Mouse (Mus musculus): ENCODE results near the gene Exoc3l4. TPM values are rescaled to one million over a fixed set of nuclear protein-coding genes. Genes with fewer than 3 reads are reported as not detected.

Exoc3l4 gene
- 34.9 and 46.7 TPM in 2 replicates for polyA plus RNA-seq (2012; rRNA removed)

GRCm38 (mm10) chr12:111416921-111417779 lies at the start of gene Exoc3l4:
Exoc3l4 (plus strand) TSS chr12:111417017.
- Histone ChIP-seq H3K4me3 (replicated peaks; ENCODE audit: extremely low read depth, low read depth, low read length) (peak within 1 kb of the TSS; percentile 49), H3K4me1 (ENCODE audit: control insufficient read depth, insufficient read depth, low read length) (peaks cover 4% of the 10 kb centered on the region; the same call in 1 of the 2 replicates)
- WGBS, result 8% methylated on average over 17 of the region's 17 CpGs
- no peak for TF ChIP-seq CTCF (IDR thresholded peaks at IDR 0.05; ENCODE audit: insufficient read depth, low read length)
- peak; percentile 1; the same call in 1 of the 2 replicates for TF ChIP-seq POLR2A (IDR thresholded peaks at IDR 0.05; ENCODE audit: borderline replicate concordance, extremely low read depth, low read depth, low read length)
- DNase-seq, result no peak

DNA sequence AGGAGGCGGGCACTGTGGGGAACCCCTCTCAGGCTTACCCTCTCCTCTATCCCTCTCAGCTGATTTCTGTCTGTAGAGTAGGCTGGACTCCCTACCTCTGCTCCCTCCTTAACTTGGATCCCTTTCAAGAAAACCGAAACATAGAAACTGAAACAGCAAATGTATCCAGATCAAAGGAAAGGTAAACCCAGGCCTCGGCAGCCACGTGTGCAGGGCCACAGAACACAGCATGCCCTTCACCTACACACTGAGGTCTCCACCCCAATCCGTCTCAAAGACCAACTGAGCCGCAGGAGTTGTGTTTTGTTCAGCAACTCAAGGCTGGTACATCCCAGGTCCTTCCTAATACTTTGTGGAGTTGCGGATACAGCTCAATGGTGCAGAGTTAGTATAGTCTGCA lies 49.8 kb upstream of the Exoc3l4 start:
- DNase-seq, result no peak
- whole genome bisulfite sequencing, result 38% methylated on average over 7 of the region's 7 CpGs
- H3K4me1 ChIP-seq (ENCODE audit: control insufficient read depth, insufficient read depth, low read length), result peaks cover 25% of the 10 kb centered on the region
- no peak overlapping the region for H3K4me3 ChIP-seq (replicated peaks; ENCODE audit: extremely low read depth, low read depth, low read length)
- TF ChIP-seq CTCF (IDR thresholded peaks at IDR 0.05; ENCODE audit: insufficient read depth, low read length) (no peak), POLR2A (IDR thresholded peaks at IDR 0.05; ENCODE audit: borderline replicate concordance, extremely low read depth, low read depth, low read length) (no peak)

DNA sequence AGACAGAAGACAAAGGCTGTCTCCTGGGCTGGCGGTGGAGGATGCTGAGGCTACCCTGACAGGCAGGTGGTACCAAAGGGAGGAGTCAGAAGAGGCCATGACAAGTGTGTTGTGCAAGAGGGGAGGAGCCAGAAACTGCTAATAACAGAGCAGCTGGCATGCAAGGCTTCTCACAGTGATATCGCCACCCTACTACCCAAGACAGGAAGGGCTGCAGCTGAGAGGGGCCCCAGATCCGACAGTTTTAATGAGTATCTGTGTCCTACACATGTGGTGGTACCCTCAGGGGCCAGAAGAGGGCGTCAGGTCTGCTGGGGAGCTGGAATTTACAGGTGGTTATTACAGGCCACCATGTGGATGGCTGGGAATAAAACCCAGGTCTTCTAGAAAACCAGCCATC lies 46.6 kb upstream of the Exoc3l4 start:
- TF ChIP-seq CTCF (IDR thresholded peaks at IDR 0.05; ENCODE audit: insufficient read depth, low read length) (no peak), POLR2A (IDR thresholded peaks at IDR 0.05; ENCODE audit: borderline replicate concordance, extremely low read depth, low read depth, low read length) (no peak)
- WGBS, result 45% methylated on average over 4 of the region's 4 CpGs
- H3K4me3 ChIP-seq (replicated peaks; ENCODE audit: extremely low read depth, low read depth, low read length), result no peak overlapping the region
- H3K4me1 ChIP-seq (ENCODE audit: control insufficient read depth, insufficient read depth, low read length), result peaks cover 29% of the 10 kb centered on the region
- no peak for DNase-seq

DNA sequence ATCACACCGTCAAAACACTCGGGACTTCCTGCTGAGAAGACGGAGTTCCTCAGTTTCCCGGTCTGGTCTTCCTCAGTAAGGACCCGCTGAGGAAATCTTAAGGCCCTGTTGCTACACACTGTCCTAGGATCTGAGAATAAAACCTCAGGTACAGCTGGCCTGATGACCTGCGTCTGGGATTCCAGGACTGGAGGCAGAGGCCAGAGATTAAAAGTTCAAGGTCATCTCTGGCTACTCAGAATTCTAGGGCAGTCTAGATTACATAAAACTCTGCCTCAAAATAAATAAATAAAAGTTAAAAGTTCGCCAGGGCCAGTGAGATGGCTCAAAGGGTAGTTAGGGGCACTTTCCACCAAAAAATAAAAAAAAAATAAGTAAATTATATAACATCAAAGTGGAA lies 44.9 kb upstream of the Exoc3l4 start:
- 53% methylated on average over 7 of the region's 7 CpGs for WGBS
- no peak overlapping the region for H3K4me3 ChIP-seq (replicated peaks; ENCODE audit: extremely low read depth, low read depth, low read length)
- DNase-seq, result no peak
- no peak for TF ChIP-seq CTCF (IDR thresholded peaks at IDR 0.05; ENCODE audit: insufficient read depth, low read length)
- no peak for TF ChIP-seq POLR2A (IDR thresholded peaks at IDR 0.05; ENCODE audit: borderline replicate concordance, extremely low read depth, low read depth, low read length)
- H3K4me1 ChIP-seq (ENCODE audit: control insufficient read depth, insufficient read depth, low read length), result peaks cover 26% of the 10 kb centered on the region

DNA sequence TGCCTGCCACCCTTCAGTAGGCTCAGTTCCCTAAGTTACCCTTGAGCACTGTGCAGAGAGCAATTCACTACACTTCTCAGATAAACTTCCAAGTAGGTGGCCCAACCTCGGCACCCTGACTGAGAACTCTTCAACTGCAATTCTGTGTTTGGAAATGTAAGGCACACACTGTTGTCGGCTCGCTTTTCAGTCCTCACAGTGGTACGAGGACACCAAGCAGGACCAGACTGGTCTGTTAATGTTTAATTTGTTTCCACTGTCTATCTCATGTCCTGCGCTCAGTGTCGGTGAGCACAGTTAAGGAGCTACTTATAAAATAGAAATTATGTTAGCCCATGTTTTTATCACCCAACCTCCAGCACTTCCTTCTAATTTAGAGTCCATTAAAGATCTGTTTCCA lies 43.4 kb upstream of the Exoc3l4 start:
- no peak for DNase-seq
- WGBS, result 53% methylated on average over 6 of the region's 6 CpGs
- Histone ChIP-seq H3K4me3 (replicated peaks; ENCODE audit: extremely low read depth, low read depth, low read length) (no peak overlapping the region), H3K4me1 (ENCODE audit: control insufficient read depth, insufficient read depth, low read length) (peaks cover 23% of the 10 kb centered on the region)
- TF ChIP-seq POLR2A (IDR thresholded peaks at IDR 0.05; ENCODE audit: borderline replicate concordance, extremely low read depth, low read depth, low read length), result no peak
- TF ChIP-seq CTCF (IDR thresholded peaks at IDR 0.05; ENCODE audit: insufficient read depth, low read length), result no peak

- Histone ChIP-seq H3K4me1 (ENCODE audit: control insufficient read depth, insufficient read depth, low read length) (peaks cover 15% of the 10 kb centered on the region), H3K4me3 (replicated peaks; ENCODE audit: extremely low read depth, low read depth, low read length) (peak overlapping the region; percentile 22)
- 31% methylated on average over 10 of the region's 10 CpGs for WGBS
- TF ChIP-seq POLR2A (IDR thresholded peaks at IDR 0.05; ENCODE audit: borderline replicate concordance, extremely low read depth, low read depth, low read length), result no peak
- TF ChIP-seq CTCF (IDR thresholded peaks at IDR 0.05; ENCODE audit: insufficient read depth, low read length), result no peak
- DNase-seq, result no peak
Measured at GRCm38 (mm10) chr12:111374727-111375126, 42.1 kb upstream of the Exoc3l4 start.

DNA sequence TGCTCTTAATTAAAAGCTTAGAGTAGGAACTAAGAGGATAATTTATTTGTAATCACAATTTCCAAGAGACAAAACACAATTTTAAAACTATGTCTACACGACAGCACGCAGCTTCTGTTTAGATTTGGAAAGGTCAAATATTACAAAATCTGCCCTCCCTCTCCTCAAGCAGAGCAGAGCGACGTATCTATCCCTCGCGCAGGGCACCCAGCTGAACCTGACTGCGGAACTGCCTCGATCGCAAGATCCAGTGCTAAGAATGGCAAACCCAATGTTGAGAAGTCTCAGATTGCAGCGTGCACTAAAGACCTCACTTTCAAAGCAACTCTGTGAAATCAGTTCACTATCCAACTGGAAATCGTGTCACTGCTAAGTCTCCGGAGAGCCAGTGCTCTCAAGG lies 41.3 kb upstream of the Exoc3l4 start:
- TF ChIP-seq CTCF (IDR thresholded peaks at IDR 0.05; ENCODE audit: insufficient read depth, low read length), result no peak
- TF ChIP-seq POLR2A (IDR thresholded peaks at IDR 0.05; ENCODE audit: borderline replicate concordance, extremely low read depth, low read depth, low read length), result no peak
- peaks cover 14% of the 10 kb centered on the region for H3K4me1 ChIP-seq (ENCODE audit: control insufficient read depth, insufficient read depth, low read length)
- no peak for DNase-seq
- 6% methylated on average over 12 of the region's 12 CpGs for WGBS
- peak overlapping the region; percentile 57 for H3K4me3 ChIP-seq (replicated peaks; ENCODE audit: extremely low read depth, low read depth, low read length)

DNA sequence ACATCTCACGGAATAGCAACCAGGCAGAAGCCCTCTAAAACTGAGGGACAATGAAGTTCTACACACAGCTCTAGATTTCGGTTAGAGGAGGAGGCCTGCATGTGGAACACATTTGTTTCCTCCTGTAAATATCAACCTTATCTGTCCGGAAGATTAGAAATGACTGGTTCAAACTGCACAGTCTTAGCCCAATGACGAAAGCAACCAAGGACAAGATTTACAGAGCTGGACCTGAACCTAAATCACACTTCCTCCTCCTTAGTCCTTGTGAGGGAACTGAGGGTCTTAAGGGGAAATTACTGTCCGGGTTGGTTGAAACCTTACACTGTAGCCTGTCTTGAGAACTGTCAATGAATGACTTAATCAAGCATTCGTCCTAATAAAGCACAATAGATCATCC lies 40.8 kb upstream of the Exoc3l4 start:
- 2% methylated on average over 6 of the region's 6 CpGs for WGBS
- no peak for DNase-seq
- Histone ChIP-seq H3K4me3 (replicated peaks; ENCODE audit: extremely low read depth, low read depth, low read length) (peak overlapping the region; percentile 57), H3K4me1 (ENCODE audit: control insufficient read depth, insufficient read depth, low read length) (peaks cover 14% of the 10 kb centered on the region)
- TF ChIP-seq POLR2A (IDR thresholded peaks at IDR 0.05; ENCODE audit: borderline replicate concordance, extremely low read depth, low read depth, low read length), result no peak
- no peak for TF ChIP-seq CTCF (IDR thresholded peaks at IDR 0.05; ENCODE audit: insufficient read depth, low read length)

- DNase-seq, result peak; percentile 66
- peak; percentile 56; the same call in 1 of the 2 replicates for TF ChIP-seq POLR2A (IDR thresholded peaks at IDR 0.05; ENCODE audit: borderline replicate concordance, extremely low read depth, low read depth, low read length)
- no peak for TF ChIP-seq CTCF (IDR thresholded peaks at IDR 0.05; ENCODE audit: insufficient read depth, low read length)
- H3K4me1 ChIP-seq (ENCODE audit: control insufficient read depth, insufficient read depth, low read length), result peaks cover 14% of the 10 kb centered on the region
- WGBS, result 1% methylated on average over 47 of the region's 49 CpGs
- peak overlapping the region; percentile 68 for H3K4me3 ChIP-seq (replicated peaks; ENCODE audit: extremely low read depth, low read depth, low read length)
Measured at GRCm38 (mm10) chr12:111376826-111377331, 39.9 kb upstream of the Exoc3l4 start.

Data from lung, adult 2 months (tissue).